Mouse (Mus musculus) midbrain, embryonic 12.5 days (tissue): ENCODE results near the gene Wfdc17. TPM values are rescaled to one million over a fixed set of nuclear protein-coding genes. Genes with fewer than 3 reads are reported as not detected.

Experiments
- ATAC-seq: fragments of 200-750 bp; cut with Nextera tagmentation; 2 replicates; pipeline ENCODE4 v1.8.0; 2017; ENCODE audit warnings: low read depth, moderate TSS enrichment, moderate library complexity; ENCODE audit not compliant: low FRiP score
- H3K27ac ChIP-seq: fragments of 300-500 bp; sonication (generic); replicated peaks from 2 replicates; pipeline ENCODE4 v1.5.1; 2016; ENCODE audit warnings: mild to moderate bottlenecking
- H3K27me3 ChIP-seq: fragments of 300-500 bp; sonication (generic); 2 replicates; pipeline ENCODE4 v1.6.1; 2016; ENCODE audit warnings: mild to moderate bottlenecking
- H3K36me3 ChIP-seq: fragments of 300-500 bp; sonication (generic); 2 replicates; pipeline ENCODE4 v1.6.1; 2016
- H3K4me1 ChIP-seq: fragments of 300-500 bp; sonication (generic); 2 replicates; pipeline ENCODE4 v1.6.1; 2016
- H3K4me2 ChIP-seq: fragments of 300-500 bp; sonication (generic); replicated peaks from 2 replicates; pipeline ENCODE4 v1.6.1; 2016; ENCODE audit warnings: mild to moderate bottlenecking, moderate library complexity
- H3K4me3 ChIP-seq: fragments of 300-500 bp; sonication (generic); 2 replicates; pipeline ENCODE4 v1.5.1; 2016; ENCODE audit warnings: mild to moderate bottlenecking
- H3K9ac ChIP-seq: fragments of 300-500 bp; sonication (generic); replicated peaks from 2 replicates; pipeline ENCODE4 v1.6.1; 2016; ENCODE audit warnings: mild to moderate bottlenecking, moderate library complexity
- H3K9me3 ChIP-seq: fragments of 300-500 bp; sonication (generic); 2 replicates; pipeline ENCODE4 v1.6.1; 2016; ENCODE audit warnings: mild to moderate bottlenecking
- WGBS: fragments of 180-500 bp; shearing (Covaris S2); methylation state at CpG from one replicate; pipeline ENCODE4 v1.1.7; 2016; 5-methylcytosine and 5-hydroxymethylcytosine counted together
- polyA plus RNA-seq: library from polyadenylated mRNA; unstranded; fragments of >200 nt; fragmentation: Nextera tagmentation; extraction: Ambion mirVana; gene quantifications from 2 replicates; pipeline ENCODE4 v1.2.1, GENCODE M21; 2016

Wfdc17 gene
- polyA plus RNA-seq, 1 experiment from 2014 or later: 1.4 TPM

DNA sequence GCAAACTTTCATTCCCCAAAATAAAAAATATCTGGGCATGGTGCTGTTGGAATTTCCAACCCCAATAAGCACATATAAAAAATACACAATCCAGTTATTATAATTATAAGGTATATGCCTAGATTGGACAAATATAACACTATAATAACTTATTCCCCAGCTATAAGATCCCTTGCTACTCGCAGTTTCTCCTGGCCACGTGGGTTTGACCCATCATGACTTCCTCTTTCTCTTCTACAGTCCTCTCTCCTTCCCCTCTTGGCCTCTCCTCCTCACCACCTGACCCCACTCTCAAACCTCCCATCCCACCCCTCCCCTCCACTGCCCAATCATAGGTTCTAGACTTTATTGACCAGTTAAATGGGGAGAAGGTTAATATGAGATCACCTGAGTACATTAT is 10.1 kb downstream of the Wfdc17 start:
- WGBS: 82% methylated on average over 2 of the region's 2 CpGs
- Histone ChIP-seq H3K9ac (no peak overlapping the region), H3K36me3 (no peaks in the 10 kb centered on the region), H3K27ac (no peak overlapping the region), H3K9me3 (no peaks in the 10 kb centered on the region), H3K27me3 (no peaks in the 10 kb centered on the region; the same call in 1 of the 2 replicates), H3K4me3 (no peak overlapping the region), H3K4me1 (no peaks in the 10 kb centered on the region), H3K4me2 (no peak overlapping the region)
- ATAC-seq: no peak

DNA sequence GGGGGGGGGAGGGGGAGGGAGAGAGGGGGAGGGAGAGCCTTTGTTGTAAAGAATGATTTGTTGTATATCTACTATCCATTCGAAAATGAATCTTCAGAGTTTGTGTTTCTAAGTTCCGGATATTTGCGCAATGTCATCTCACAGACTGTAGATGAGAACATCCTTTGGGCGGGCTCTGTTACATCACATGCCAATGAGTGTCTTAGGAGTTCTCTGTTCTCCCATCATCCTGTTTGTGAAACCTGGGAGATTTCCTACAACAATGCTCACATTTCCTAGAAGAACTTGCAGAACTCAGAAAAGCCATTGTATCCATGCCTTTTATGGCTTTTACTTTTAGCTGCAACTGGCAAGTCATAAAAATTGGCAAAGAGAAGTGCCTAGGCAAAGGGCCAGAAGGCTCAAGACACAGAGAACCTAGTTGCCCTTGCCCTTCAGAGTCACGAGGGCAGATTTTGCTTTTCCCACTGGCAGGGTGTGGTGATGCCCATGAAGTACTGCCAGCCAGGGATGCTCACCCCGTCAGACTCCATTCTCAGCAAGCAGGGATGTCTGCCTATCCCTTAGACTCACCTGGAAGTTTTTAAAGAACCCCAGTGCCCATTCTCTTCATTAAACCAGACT is 13.4 kb downstream of the Wfdc17 start:
- no peak for ATAC-seq
- no peaks in the 10 kb centered on the region for H3K36me3 ChIP-seq
- H3K27ac ChIP-seq: no peak overlapping the region
- H3K4me1 ChIP-seq: no peaks in the 10 kb centered on the region
- H3K9ac ChIP-seq: no peak overlapping the region
- no peak overlapping the region for H3K4me3 ChIP-seq
- no peaks in the 10 kb centered on the region; the same call in 1 of the 2 replicates for H3K27me3 ChIP-seq
- 88% methylated on average over 6 of the region's 6 CpGs for WGBS
- H3K9me3 ChIP-seq: no peaks in the 10 kb centered on the region
- H3K4me2 ChIP-seq: no peak overlapping the region

DNA sequence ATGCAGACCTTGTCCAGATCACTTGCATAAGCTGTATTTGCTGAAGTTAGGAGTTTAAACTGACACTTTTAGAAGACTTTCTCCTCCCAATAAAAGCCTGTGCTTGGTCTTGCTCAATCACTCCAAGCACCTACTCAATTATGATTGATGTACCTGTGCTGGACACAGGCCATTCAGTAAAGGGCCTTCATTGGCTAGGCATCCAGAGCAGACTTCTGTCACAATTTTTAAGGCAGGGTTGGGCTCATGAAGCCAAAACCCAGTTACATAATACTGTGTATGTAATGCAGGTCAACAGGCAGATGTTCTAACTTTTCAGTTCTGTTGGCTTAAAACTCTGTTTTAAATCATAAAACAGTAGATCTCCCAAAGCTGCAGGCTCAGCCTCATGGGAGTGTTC is 17.0 kb downstream of the Wfdc17 start:
- Histone ChIP-seq H3K4me2 (no peak overlapping the region), H3K36me3 (no peaks in the 10 kb centered on the region), H3K27me3 (no peaks in the 10 kb centered on the region; the same call in 1 of the 2 replicates), H3K4me3 (no peak overlapping the region), H3K9me3 (no peaks in the 10 kb centered on the region), H3K9ac (no peak overlapping the region), H3K4me1 (no peaks in the 10 kb centered on the region), H3K27ac (no peak overlapping the region)
- no peak for ATAC-seq

DNA sequence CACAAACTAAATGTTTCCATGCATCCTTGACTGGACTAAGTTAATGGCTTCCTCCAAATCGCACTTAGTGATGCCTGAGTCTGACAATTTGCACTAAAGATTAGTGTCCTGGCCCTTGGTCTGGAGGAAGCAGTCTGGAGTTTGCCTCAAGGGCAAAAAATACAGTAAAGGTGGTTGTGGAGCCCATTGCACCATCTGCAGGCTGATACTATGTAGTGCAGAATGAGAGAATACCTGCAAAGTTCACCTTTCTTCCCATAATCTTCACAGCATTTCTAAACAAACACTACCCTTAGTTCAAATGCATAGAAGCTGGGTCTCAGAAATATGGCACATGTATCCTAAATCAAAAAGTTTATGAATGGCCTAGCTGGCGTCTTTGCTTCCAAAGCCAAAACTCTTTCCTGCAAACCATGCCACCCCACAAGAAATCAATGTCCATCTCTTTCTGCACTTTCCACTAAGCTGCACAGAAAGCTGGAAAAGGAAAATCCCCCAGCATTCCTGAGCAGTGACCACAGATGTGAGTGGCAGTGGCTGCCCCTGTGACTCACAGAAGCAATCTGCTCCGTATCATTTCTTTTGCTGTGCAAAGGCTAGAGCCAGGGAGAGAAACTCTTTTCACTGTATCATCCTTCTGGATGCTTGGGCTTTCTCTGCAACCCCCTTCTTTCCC is 25.1 kb downstream of the Wfdc17 start:
- H3K9ac ChIP-seq: no peak overlapping the region
- H3K27ac ChIP-seq: no peak overlapping the region
- ATAC-seq: no peak
- 69% methylated on average over 3 of the region's 3 CpGs for whole genome bisulfite sequencing
- H3K4me3 ChIP-seq: no peak overlapping the region
- H3K4me1 ChIP-seq: no peaks in the 10 kb centered on the region
- H3K36me3 ChIP-seq: no peaks in the 10 kb centered on the region
- no peaks in the 10 kb centered on the region for H3K9me3 ChIP-seq
- H3K27me3 ChIP-seq: no peaks in the 10 kb centered on the region
- no peak overlapping the region for H3K4me2 ChIP-seq

DNA sequence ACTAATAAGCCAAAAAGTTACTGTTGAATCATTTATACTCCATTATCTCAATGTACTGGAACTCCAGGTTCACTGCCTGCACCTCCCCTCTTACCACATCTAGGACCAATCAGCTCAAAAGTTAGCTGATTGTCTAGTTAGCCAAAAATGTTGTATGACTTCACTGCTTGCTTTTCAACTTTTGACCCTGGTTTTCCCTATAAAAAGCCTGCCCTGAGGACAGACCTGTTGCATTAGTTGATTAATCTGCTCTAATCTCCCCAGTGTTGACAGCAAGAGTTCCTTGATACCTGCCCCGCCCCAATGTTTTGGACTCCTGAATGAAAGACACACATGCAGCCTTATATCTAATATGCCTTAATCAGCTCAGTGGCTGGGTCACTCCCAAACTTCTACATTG is 27.3 kb downstream of the Wfdc17 start:
- Histone ChIP-seq H3K9me3 (no peaks in the 10 kb centered on the region), H3K9ac (no peak overlapping the region), H3K36me3 (no peaks in the 10 kb centered on the region), H3K4me1 (no peaks in the 10 kb centered on the region), H3K4me3 (no peak overlapping the region), H3K27ac (no peak overlapping the region), H3K27me3 (no peaks in the 10 kb centered on the region), H3K4me2 (no peak overlapping the region)
- no peak for ATAC-seq
- 89% methylated on average over 1 of the region's 1 CpGs for whole genome bisulfite sequencing

DNA sequence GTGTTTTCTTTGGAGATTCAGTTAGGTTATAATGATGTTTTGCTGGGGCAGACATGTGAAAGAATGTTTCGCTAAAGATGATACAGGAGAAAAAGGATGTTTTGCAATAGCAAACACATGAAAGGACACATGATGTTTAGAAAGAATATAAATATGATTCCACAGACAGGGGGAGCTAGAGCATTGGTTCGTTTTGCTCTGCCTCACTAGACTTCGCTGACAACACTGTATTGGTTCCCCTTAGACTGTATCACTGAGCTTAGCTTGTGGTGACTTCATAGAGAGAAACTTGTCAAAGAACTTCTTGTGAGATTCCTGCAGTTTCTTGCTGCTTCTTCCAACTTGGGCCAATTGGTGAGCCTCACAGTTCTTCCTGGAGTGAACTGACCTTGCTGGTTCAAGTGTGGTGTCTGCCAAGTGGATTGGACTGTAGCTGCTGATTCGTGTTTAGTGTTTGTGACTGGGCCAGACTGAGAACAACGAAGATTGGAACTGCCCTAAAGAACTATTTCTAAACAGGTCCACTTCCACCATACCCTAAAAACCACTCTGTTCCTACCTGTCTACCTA is 29.4 kb downstream of the Wfdc17 start:
- Histone ChIP-seq H3K27me3 (no peaks in the 10 kb centered on the region), H3K4me3 (no peak overlapping the region), H3K36me3 (no peaks in the 10 kb centered on the region), H3K9ac (no peak overlapping the region), H3K4me1 (no peaks in the 10 kb centered on the region), H3K27ac (no peak overlapping the region), H3K9me3 (no peaks in the 10 kb centered on the region), H3K4me2 (no peak overlapping the region)
- WGBS: 82% methylated on average over 5 of the region's 5 CpGs
- ATAC-seq: no peak

DNA sequence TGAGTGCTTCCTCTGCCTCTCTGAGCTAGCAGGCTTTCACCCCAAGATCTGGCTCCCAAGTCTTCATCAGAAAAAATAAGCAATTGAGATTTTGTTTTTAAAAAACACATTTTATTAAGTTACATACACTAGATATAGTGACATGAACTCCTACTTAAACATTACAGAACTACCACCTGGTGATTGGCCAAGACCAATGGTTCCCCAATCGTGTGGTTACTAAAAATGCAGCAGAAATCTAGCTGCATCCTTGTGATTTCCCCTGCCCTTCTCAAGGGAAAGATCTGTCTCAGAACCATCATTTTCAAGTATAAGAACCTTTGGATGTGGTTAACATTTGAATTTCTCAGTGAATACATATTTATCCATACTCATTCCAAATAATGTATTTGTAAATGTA is 30.4 kb downstream of the Wfdc17 start:
- WGBS: 82% methylated on average over 1 of the region's 1 CpGs
- ATAC-seq: no peak

DNA sequence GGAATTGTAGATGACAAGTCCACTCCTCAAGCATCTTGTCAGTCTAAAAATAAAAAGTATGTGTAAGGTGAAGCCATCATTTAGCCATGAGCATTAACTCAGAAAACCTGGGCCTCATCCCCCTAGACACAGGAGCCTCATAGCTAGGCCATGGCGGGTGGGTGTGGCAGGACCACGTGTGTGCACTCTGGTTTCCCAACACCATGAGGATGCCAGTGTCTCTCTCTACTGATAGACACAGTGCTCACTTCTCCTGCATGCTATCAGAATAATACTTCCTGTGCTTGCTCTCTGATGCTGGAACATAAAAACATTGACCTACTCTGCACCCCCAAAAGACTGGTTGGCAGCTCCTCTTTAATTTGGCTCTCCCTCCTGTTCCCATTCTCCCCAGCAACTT is 32.1 kb downstream of the Wfdc17 start:
- H3K9me3 ChIP-seq: no peaks in the 10 kb centered on the region
- no peak overlapping the region for H3K4me3 ChIP-seq
- no peak overlapping the region for H3K27ac ChIP-seq
- no peak overlapping the region for H3K4me2 ChIP-seq
- H3K27me3 ChIP-seq: peaks cover 5% of the 10 kb centered on the region
- no peaks in the 10 kb centered on the region for H3K4me1 ChIP-seq
- no peak for ATAC-seq
- H3K36me3 ChIP-seq: no peaks in the 10 kb centered on the region
- H3K9ac ChIP-seq: no peak overlapping the region
- 74% methylated on average over 2 of the region's 2 CpGs for WGBS

More for the DNA sequence above, 30.4 kb downstream of the Wfdc17 start:
- no peaks in the 10 kb centered on the region for H3K4me1 ChIP-seq
- H3K27ac ChIP-seq: no peak overlapping the region
- no peaks in the 10 kb centered on the region for H3K9me3 ChIP-seq
- no peak overlapping the region for H3K4me2 ChIP-seq
- H3K4me3 ChIP-seq: no peak overlapping the region
- H3K36me3 ChIP-seq: no peaks in the 10 kb centered on the region
- H3K9ac ChIP-seq: no peak overlapping the region
- H3K27me3 ChIP-seq: no peaks in the 10 kb centered on the region

DNA sequence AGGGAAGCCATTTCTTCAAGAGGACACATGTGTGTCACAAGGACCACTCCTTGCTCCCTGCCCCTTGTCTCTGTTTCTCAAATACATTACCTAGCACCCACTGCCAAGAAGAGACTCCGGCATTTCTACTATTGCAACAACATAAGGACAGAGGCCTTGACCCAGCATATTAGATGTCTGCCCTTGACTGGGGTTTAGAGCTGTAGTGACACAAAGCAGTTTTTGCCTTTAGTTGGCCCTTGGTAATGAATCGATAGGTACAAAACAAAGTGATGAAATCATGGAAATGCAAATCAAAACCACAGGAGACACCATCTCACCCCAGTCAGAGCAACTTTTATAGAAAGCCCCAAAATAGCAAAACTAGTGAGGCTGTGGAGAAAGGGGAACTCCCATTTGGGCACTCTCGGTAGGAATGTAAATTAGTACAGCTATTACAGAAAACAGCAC is 33.3 kb downstream of the Wfdc17 start:
- no peaks in the 10 kb centered on the region for H3K36me3 ChIP-seq
- H3K4me1 ChIP-seq: no peaks in the 10 kb centered on the region
- no peak overlapping the region for H3K4me3 ChIP-seq
- 89% methylated on average over 3 of the region's 3 CpGs for WGBS
- ATAC-seq: no peak
- no peaks in the 10 kb centered on the region for H3K9me3 ChIP-seq
- H3K27me3 ChIP-seq: peaks cover 9% of the 10 kb centered on the region
- H3K4me2 ChIP-seq: no peak overlapping the region
- H3K27ac ChIP-seq: no peak overlapping the region
- H3K9ac ChIP-seq: no peak overlapping the region

DNA sequence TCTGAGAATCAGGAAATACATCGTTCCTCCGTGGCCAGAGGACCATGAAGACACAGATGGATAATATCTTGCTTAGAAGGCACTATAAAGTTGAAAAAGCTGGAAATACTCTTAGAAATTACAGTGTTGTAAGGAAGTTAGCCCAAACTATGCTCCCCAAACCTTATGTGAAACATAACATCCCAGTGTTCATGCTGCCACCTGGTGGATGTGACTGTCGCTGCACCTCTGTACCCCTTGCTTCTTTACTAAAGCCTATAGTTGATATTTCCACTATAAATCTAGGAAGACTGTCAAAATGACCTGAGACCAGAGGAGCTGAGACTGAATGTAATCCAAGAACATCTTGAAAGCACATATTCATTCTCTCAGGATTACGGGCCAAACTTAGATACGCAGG is 35.5 kb downstream of the Wfdc17 start:
- Histone ChIP-seq H3K4me2 (no peak overlapping the region), H3K36me3 (no peaks in the 10 kb centered on the region), H3K9ac (no peak overlapping the region; the same call in 1 of the 2 replicates), H3K4me3 (no peak overlapping the region), H3K9me3 (no peaks in the 10 kb centered on the region), H3K27ac (no peak overlapping the region), H3K4me1 (no peaks in the 10 kb centered on the region), H3K27me3 (peaks cover 9% of the 10 kb centered on the region)
- 21% methylated on average over 5 of the region's 5 CpGs for whole genome bisulfite sequencing
- no peak for ATAC-seq

DNA sequence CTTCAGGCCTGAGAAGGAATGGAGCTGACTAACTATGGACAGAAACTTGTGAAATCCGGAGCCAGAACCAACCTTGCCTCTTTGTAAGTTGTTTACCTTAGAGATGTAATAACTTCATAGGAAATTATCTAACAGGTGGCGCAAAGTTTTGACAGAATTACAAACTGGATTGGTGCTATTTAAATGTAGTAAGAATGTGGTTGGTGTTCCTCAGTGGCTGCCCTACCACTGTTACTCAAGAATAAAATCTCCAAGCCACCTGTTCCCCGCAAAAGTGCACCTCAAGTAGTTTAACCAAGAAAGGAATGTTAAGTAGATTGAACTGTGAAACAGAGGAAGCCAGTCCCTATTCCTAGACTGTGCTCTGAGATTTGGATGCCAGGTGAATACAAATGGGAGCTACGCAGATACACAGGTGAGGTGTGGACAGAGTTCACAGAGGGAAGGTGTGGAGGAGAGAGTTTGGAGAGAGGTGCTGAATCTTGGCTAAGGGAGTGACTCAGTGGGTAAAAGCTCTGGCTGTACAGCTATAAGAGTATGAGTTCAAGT is 36.7 kb downstream of the Wfdc17 start:
- no peak overlapping the region for H3K4me3 ChIP-seq
- no peaks in the 10 kb centered on the region for H3K4me1 ChIP-seq
- no peaks in the 10 kb centered on the region for H3K36me3 ChIP-seq
- WGBS: 82% methylated on average over 4 of the region's 4 CpGs
- ATAC-seq: no peak
- H3K4me2 ChIP-seq: no peak overlapping the region
- H3K27ac ChIP-seq: no peak overlapping the region
- peaks cover 17% of the 10 kb centered on the region for H3K27me3 ChIP-seq
- no peaks in the 10 kb centered on the region for H3K9me3 ChIP-seq
- H3K9ac ChIP-seq: no peak overlapping the region

DNA sequence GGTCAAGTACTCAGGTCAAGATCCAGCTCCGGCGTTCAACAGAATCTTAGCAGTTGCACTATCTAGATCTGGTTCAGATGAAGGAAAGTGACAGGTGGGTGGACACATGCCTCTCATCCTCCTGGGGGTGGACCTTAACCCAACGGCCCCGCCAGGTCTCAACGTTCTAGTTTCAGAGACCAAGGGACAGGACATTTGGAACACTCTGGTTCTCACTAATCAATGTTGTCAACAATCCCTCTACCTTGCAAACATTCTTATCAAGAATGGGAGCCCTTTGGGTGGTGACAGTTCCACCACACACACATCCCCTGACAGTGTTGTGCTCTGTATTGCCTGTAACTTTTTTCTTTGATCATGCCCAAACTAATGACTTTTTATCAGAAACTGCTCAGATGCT is 38.0 kb downstream of the Wfdc17 start:
- Histone ChIP-seq H3K27me3 (peaks cover 30% of the 10 kb centered on the region), H3K9ac (no peak overlapping the region), H3K4me2 (no peak overlapping the region), H3K36me3 (no peaks in the 10 kb centered on the region), H3K4me1 (no peaks in the 10 kb centered on the region), H3K9me3 (no peaks in the 10 kb centered on the region), H3K27ac (no peak overlapping the region), H3K4me3 (no peak overlapping the region)
- ATAC-seq: no peak
- WGBS: 90% methylated on average over 5 of the region's 5 CpGs
